Mouse (Mus musculus): ENCODE results near the gene Vstm2l. TPM values are rescaled to one million over a fixed set of nuclear protein-coding genes. Genes with fewer than 3 reads are reported as not detected.

Gene Vstm2l
- polyA plus RNA-seq, 1 experiment from 2014 or later, result not detected

DNA sequence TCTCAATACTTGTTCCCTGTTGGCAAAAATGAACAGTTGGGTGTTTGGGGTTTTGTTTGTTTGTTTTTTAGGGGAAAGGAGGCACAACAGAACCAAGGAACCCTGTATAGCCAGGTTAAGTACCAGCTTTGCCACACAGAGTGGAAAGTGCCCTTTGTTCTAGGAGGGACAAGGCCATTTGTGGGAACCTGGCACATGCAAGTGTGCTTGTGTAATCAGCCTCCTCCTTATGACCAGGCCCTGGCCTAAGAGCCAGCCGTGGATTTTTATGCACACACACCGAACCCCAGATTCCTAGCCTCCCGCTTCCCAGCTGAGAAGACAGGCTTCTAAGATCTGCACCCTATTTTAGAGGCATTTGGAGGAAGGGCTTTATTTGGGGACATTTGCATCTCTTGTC is 37.1 kb upstream of the Vstm2l start:
- 0 out of 2 replicates have a peak, but pooled peaks cover 3% of the 10 kb centered on the region for H3K36me3 ChIP-seq (replicated peaks; ENCODE audit: insufficient read depth, low read length)
- TF ChIP-seq EP300 (IDR thresholded peaks at IDR 0.05; ENCODE audit: low read depth) (no peak), CTCF (IDR thresholded peaks at IDR 0.05; ENCODE audit: low read depth) (no peak)

DNA sequence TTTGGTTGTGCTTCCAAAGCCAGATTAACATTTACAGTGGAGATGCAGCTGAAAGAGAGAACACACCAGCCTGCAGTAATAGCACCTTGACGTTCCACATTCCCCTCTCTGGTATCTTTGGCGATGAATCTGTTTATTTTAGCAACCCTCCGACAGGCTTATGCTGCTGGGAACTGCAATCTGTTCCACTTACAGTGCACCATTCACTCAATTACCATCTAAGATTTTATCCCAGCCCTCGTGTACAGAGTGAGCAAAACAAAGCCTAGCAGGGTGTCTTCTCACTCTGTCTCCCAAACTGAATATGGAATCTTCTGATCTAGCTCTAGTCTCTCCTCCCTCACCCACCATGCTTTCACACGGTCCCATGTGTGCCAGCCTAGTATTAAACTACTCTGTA is 36.5 kb upstream of the Vstm2l start:
- no peak overlapping the region for H3K4me2 ChIP-seq (ENCODE audit: low read depth, low read length)
- DNase-seq, result no peak
- H3K4me1 ChIP-seq (ENCODE audit: insufficient read depth), result no peaks in the 10 kb centered on the region

More for the DNA sequence above, 37.1 kb upstream of the Vstm2l start:
- no peak for ATAC-seq
- H3K4me2 ChIP-seq (ENCODE audit: low read depth, low read length), result no peak overlapping the region
- no peak overlapping the region for H3K9ac ChIP-seq (replicated peaks)
- DNase-seq, result no peak
- no peaks in the 10 kb centered on the region for H3K27me3 ChIP-seq (ENCODE audit: insufficient read depth, low read length)
- WGBS (ENCODE audit: insufficient replicate concordance), result 86% methylated on average over 3 of the region's 3 CpGs
- no peaks in the 10 kb centered on the region for H3K4me1 ChIP-seq (ENCODE audit: insufficient read depth)
- H3K4me3 ChIP-seq (ENCODE audit: low read depth, low read length), result no peak overlapping the region
- H3K27ac ChIP-seq (ENCODE audit: low read depth), result no peak overlapping the region
- no peaks in the 10 kb centered on the region for H3K9me3 ChIP-seq (ENCODE audit: low read length)

DNA sequence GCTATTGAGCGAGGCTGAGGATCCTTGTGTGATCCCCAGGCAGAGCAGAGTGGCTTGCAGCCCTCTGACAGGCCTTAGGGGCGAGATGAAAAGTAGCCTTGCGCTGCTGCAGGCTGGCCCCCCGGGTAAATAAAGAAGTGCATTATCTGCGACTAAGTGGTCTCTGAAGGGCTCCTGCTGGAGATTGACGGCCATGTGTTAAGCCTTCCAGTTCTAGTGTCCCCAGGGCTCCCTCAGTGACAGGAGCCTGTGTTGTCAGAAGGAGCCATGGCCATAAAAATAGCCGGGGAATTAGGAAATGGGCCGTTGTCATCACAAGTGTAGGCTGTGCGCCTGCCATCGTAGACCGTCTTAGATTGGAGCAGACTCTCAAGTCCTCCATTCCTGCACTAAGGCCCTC is 32.5 kb upstream of the Vstm2l start:
- Histone ChIP-seq H3K4me1 (ENCODE audit: insufficient read depth) (no peaks in the 10 kb centered on the region), H3K27ac (ENCODE audit: low read depth) (no peak overlapping the region), H3K9ac (replicated peaks) (no peak overlapping the region), H3K4me2 (ENCODE audit: low read depth, low read length) (no peak overlapping the region), H3K9me3 (ENCODE audit: low read length) (no peaks in the 10 kb centered on the region), H3K27me3 (ENCODE audit: insufficient read depth, low read length) (no peaks in the 10 kb centered on the region), H3K4me3 (ENCODE audit: low read depth, low read length) (no peak overlapping the region), H3K36me3 (replicated peaks; ENCODE audit: insufficient read depth, low read length) (peaks cover 23% of the 10 kb centered on the region)
- DNase-seq (no peak), ATAC-seq (no peak)
- 73% methylated on average over 11 of the region's 11 CpGs for WGBS (ENCODE audit: insufficient replicate concordance)
- TF ChIP-seq EP300 (IDR thresholded peaks at IDR 0.05; ENCODE audit: low read depth), result no peak
- TF ChIP-seq CTCF (IDR thresholded peaks at IDR 0.05; ENCODE audit: low read depth), result no peak

More for the DNA sequence above, 36.5 kb upstream of the Vstm2l start:
- Histone ChIP-seq H3K36me3 (replicated peaks; ENCODE audit: insufficient read depth, low read length) (no peaks in the 10 kb centered on the region), H3K9ac (replicated peaks) (no peak overlapping the region), H3K4me3 (ENCODE audit: low read depth, low read length) (no peak overlapping the region), H3K27me3 (ENCODE audit: insufficient read depth, low read length) (no peaks in the 10 kb centered on the region), H3K9me3 (ENCODE audit: low read length) (no peaks in the 10 kb centered on the region), H3K27ac (ENCODE audit: low read depth) (no peak overlapping the region)
- ATAC-seq, result no peak
- TF ChIP-seq CTCF (IDR thresholded peaks at IDR 0.05; ENCODE audit: low read depth), result no peak
- TF ChIP-seq EP300 (IDR thresholded peaks at IDR 0.05; ENCODE audit: low read depth), result no peak
- WGBS (ENCODE audit: insufficient replicate concordance), result 61% methylated on average over 5 of the region's 5 CpGs

DNA sequence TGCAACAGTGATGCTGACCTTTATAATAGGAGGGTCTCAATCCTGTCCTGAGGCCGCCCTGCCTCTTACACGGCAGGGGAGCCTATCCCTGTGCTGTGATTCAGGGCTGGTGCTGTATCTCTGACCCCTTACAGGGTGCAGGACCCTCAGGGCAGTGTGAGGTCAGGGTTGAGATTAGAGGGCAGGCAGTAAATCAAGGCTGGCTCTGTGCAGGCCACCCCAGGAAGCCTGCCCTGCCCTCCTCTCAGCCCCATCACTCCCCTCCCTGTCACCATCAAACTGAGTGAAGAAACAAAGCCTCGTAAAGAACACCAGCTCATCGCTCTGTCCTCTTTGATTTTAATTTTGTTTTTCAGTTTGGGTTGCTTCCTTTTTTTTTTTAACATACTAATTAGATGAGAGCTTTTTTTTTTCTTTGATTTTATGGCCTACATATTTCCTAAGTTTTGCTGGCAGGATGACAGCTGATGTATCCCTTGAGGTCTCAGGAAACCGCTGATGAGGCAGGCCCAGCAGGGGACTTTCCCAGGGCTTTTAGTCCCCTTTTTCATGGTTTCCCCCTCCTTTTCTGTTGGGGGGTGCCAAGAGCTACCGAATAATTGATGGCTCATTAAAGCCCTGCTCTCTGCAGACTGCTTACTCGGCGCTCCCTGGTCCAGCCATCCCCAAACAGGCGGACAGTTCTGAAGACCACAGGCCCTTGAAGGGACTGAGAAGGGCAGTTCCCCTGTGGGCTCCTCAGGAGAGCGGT is 27.0 kb upstream of the Vstm2l start:
- ATAC-seq, result no peak
- H3K27me3 ChIP-seq (ENCODE audit: insufficient read depth, low read length), result no peaks in the 10 kb centered on the region
- H3K27ac ChIP-seq (ENCODE audit: low read depth), result no peak overlapping the region
- H3K4me2 ChIP-seq (ENCODE audit: low read depth, low read length), result no peak overlapping the region
- WGBS (ENCODE audit: insufficient replicate concordance), result 64% methylated on average over 10 of the region's 10 CpGs
- H3K4me3 ChIP-seq (ENCODE audit: low read depth, low read length), result no peak overlapping the region
- TF ChIP-seq CTCF (IDR thresholded peaks at IDR 0.05; ENCODE audit: low read depth) (no peak), EP300 (IDR thresholded peaks at IDR 0.05; ENCODE audit: low read depth) (no peak)
- H3K36me3 ChIP-seq (replicated peaks; ENCODE audit: insufficient read depth, low read length), result peaks cover 28% of the 10 kb centered on the region
- H3K9me3 ChIP-seq (ENCODE audit: low read length), result no peaks in the 10 kb centered on the region
- no peaks in the 10 kb centered on the region for H3K4me1 ChIP-seq (ENCODE audit: insufficient read depth)
- H3K9ac ChIP-seq (replicated peaks), result no peak overlapping the region
- no peak for DNase-seq

- Histone ChIP-seq H3K9ac (replicated peaks) (no peak overlapping the region), H3K9me3 (ENCODE audit: low read length) (no peaks in the 10 kb centered on the region), H3K27me3 (ENCODE audit: insufficient read depth, low read length) (no peaks in the 10 kb centered on the region), H3K27ac (ENCODE audit: low read depth) (no peak overlapping the region), H3K4me3 (ENCODE audit: low read depth, low read length) (no peak overlapping the region), H3K4me2 (ENCODE audit: low read depth, low read length) (no peak overlapping the region), H3K4me1 (ENCODE audit: insufficient read depth) (no peaks in the 10 kb centered on the region), H3K36me3 (replicated peaks; ENCODE audit: insufficient read depth, low read length) (peaks cover 7% of the 10 kb centered on the region; the same call in 1 of the 2 replicates)
- WGBS (ENCODE audit: insufficient replicate concordance), result 81% methylated on average over 6 of the region's 6 CpGs
- ATAC-seq, result no peak
- TF ChIP-seq CTCF (IDR thresholded peaks at IDR 0.05; ENCODE audit: low read depth) (no peak), EP300 (IDR thresholded peaks at IDR 0.05; ENCODE audit: low read depth) (no peak)
- no peak for DNase-seq
Measured at GRCm38 (mm10) chr2:157891166-157891565, 23.3 kb upstream of the Vstm2l start.

DNA sequence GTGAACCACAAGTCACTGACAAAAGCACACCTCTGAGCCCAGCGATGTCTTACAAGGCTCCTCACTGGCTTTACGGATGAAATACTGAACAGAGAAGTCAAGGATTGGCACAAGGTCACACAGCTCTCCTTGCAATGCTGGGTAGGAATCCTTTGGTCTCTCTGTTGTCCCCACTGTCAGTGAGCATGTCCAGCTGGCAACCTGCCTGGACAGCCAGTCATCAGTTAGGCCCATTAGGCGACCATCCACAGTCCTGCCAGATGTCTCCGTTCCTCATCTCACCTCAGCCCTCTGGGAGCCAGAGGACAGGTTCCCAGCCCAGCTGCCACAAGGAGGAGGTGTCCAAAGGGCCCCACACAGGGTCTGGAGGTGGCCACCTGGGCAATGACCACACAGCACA is 17.3 kb upstream of the Vstm2l start:
- no peaks in the 10 kb centered on the region; the same call in 1 of the 2 replicates for H3K36me3 ChIP-seq (replicated peaks; ENCODE audit: insufficient read depth, low read length)
- H3K4me2 ChIP-seq (ENCODE audit: low read depth, low read length), result no peak overlapping the region
- no peaks in the 10 kb centered on the region for H3K9me3 ChIP-seq (ENCODE audit: low read length)
- no peak overlapping the region for H3K4me3 ChIP-seq (ENCODE audit: low read depth, low read length)
- no peak overlapping the region for H3K9ac ChIP-seq (replicated peaks)
- H3K27me3 ChIP-seq (ENCODE audit: insufficient read depth, low read length), result no peaks in the 10 kb centered on the region
- 76% methylated on average over 4 of the region's 4 CpGs for WGBS (ENCODE audit: insufficient replicate concordance)
- ATAC-seq, result no peak
- H3K4me1 ChIP-seq (ENCODE audit: insufficient read depth), result no peaks in the 10 kb centered on the region
- TF ChIP-seq EP300 (IDR thresholded peaks at IDR 0.05; ENCODE audit: low read depth), result no peak
- TF ChIP-seq CTCF (IDR thresholded peaks at IDR 0.05; ENCODE audit: low read depth), result no peak
- no peak overlapping the region for H3K27ac ChIP-seq (ENCODE audit: low read depth)
- DNase-seq, result no peak
